Mouse (Mus musculus): ENCODE measurements at regions not wholly inside any gene's neighbourhood (a gene's known extent, or its start where the extent isn't known, plus 50 kb on each side); places are given as distances from the start of the nearest gene placed in this dataset.

DNA sequence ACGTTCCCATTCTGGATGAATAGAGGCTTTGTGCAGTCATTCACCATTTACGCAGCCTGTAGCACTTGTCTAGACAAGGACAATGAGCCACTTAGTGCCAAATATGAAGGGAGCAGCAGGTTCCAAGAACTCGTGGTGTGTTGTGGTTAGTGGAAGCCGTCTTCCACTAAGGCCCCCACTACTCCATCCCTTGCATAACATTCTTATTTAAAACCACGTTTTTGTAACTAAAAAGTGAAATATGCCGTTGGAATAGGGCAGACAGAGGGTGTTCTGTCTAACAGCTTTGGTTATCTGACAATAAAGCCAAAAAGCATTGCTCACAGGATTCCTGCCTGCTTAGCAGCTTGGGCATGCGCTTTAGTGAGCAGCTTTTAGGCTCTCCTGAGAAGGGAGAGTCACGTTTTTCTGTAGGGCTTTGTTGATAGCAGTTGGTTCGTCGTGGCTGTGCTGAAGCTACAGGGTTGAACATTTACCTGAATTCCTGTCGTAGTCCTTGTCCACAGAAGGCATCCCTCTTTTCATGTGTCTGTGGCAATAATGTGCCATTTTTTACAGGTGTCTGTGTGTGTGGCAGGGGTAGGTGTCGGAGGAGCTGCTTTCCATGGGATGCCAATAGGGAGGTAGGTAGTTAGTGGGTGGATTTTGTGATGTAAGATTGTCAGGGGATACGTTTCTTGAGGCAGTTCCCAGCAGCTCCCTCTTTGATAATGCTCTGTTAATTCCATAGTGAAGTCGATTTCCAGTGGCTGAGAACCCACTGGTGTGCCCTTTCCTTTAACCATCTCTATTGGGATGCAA lies 221.9 kb downstream of the 1700064H15Rik start:
- H3K36me3 ChIP-seq (ENCODE audit: control insufficient read depth, insufficient read depth, low read length), result no peaks in the 10 kb centered on the region
- TF ChIP-seq CTCF (IDR thresholded peaks at IDR 0.05; ENCODE audit: extremely low read depth, insufficient read depth, insufficient read length, insufficient replicate concordance) (no peak), POLR2A (IDR thresholded peaks at IDR 0.05; ENCODE audit: low read depth, low read length) (no peak)
- H3K4me1 ChIP-seq (ENCODE audit: control insufficient read depth, insufficient read depth, insufficient read length), result peaks cover under 1% of the 10 kb centered on the region
- 63% methylated on average over 14 of the region's 14 CpGs for WGBS
- no peak overlapping the region for H3K4me3 ChIP-seq (ENCODE audit: extremely low read depth, insufficient read depth, insufficient read length)
- H3K27me3 ChIP-seq (ENCODE audit: control insufficient read depth, insufficient read depth, low read length), result no peaks in the 10 kb centered on the region
- H3K27ac ChIP-seq (ENCODE audit: insufficient read depth, low read length), result no peak overlapping the region
- DNase-seq (ENCODE audit: low read depth in 1 of 2, low spot score in 2 of 2), result no peak

DNA sequence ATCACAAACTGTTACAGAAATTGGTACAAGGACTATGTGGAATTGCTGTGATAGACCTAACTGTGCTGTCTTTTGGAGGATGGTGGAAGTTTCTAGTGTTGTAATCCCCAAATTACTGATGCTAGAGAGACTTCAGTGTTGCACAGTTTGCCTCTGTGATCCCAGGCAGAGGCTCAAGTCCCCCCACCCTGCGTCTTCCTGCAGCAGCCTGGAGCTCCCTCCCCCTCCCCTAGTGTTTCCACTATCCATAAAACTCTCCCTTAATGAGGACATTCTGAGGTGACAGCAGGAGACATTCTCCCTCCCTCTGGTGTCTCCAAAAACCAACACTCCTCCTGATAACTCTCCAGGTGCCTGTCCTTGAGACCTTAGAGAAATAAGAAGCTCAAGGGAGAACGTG lies 242.8 kb downstream of the 1700064H15Rik start:
- H3K27ac ChIP-seq (ENCODE audit: insufficient read depth, low read length), result no peak overlapping the region
- no peak for TF ChIP-seq CTCF (IDR thresholded peaks at IDR 0.05; ENCODE audit: extremely low read depth, insufficient read depth, insufficient read length, insufficient replicate concordance)
- TF ChIP-seq POLR2A (IDR thresholded peaks at IDR 0.05; ENCODE audit: low read depth, low read length), result no peak
- no peaks in the 10 kb centered on the region for H3K4me1 ChIP-seq (ENCODE audit: control insufficient read depth, insufficient read depth, insufficient read length)
- no peaks in the 10 kb centered on the region for H3K27me3 ChIP-seq (ENCODE audit: control insufficient read depth, insufficient read depth, low read length)
- WGBS, result 82% methylated on average over 2 of the region's 2 CpGs
- H3K4me3 ChIP-seq (ENCODE audit: extremely low read depth, insufficient read depth, insufficient read length), result no peak overlapping the region
- no peak for DNase-seq (ENCODE audit: low read depth in 1 of 2, low spot score in 2 of 2)
- no peaks in the 10 kb centered on the region for H3K36me3 ChIP-seq (ENCODE audit: control insufficient read depth, insufficient read depth, low read length)

DNA sequence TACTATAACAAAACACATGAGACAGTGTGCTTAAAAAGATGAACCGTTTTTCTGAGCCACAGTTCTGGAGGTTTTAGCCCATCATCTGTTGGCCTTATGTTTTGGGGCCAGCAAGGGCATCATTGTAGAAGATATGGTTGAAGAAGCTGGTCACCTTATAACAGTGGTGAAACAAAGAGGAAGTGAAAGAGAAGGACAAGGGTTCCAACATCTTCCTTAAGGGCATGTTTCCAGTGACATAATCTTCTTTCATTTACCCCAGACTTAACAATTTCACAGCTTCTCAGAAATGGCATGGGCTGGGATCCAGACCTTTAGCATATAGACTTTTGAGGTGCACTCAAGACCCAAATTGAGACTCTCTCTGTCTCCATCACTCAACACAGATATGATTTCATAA lies 259.5 kb downstream of the 1700064H15Rik start:
- no peak overlapping the region for H3K27ac ChIP-seq (ENCODE audit: insufficient read depth, low read length)
- no peak for DNase-seq (ENCODE audit: low read depth in 1 of 2, low spot score in 2 of 2)
- no peaks in the 10 kb centered on the region for H3K36me3 ChIP-seq (ENCODE audit: control insufficient read depth, insufficient read depth, low read length)
- TF ChIP-seq CTCF (IDR thresholded peaks at IDR 0.05; ENCODE audit: extremely low read depth, insufficient read depth, insufficient read length, insufficient replicate concordance), result no peak
- TF ChIP-seq POLR2A (IDR thresholded peaks at IDR 0.05; ENCODE audit: low read depth, low read length), result no peak
- peaks cover 2% of the 10 kb centered on the region; the same call in 1 of the 2 replicates for H3K4me1 ChIP-seq (ENCODE audit: control insufficient read depth, insufficient read depth, insufficient read length)
- H3K4me3 ChIP-seq (ENCODE audit: extremely low read depth, insufficient read depth, insufficient read length), result no peak overlapping the region
- 88% methylated on average over 1 of the region's 1 CpGs for WGBS
- H3K27me3 ChIP-seq (ENCODE audit: control insufficient read depth, insufficient read depth, low read length), result no peaks in the 10 kb centered on the region

DNA sequence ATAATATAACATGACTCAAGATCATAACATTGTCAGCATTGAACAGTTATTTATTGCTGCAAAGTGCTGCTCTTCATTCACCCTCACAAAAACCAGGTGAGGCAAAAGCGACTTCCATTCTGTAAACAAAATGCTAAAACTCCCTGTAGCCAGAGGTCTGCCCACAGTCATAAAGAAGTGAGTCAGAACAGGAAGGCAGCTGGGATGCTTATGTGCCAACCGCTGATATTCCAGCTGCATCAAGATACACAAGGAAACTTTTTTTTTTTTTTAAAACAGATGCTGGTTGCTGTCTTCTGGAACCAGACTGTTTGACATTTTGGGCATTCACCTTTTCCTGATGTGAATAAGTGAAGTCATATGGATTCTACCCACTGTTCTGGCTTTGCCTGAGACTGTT lies 260.7 kb downstream of the 1700064H15Rik start:
- TF ChIP-seq CTCF (IDR thresholded peaks at IDR 0.05; ENCODE audit: extremely low read depth, insufficient read depth, insufficient read length, insufficient replicate concordance), result no peak
- no peak for TF ChIP-seq POLR2A (IDR thresholded peaks at IDR 0.05; ENCODE audit: low read depth, low read length)
- Histone ChIP-seq H3K27me3 (ENCODE audit: control insufficient read depth, insufficient read depth, low read length) (no peaks in the 10 kb centered on the region), H3K27ac (ENCODE audit: insufficient read depth, low read length) (no peak overlapping the region), H3K36me3 (ENCODE audit: control insufficient read depth, insufficient read depth, low read length) (no peaks in the 10 kb centered on the region), H3K4me1 (ENCODE audit: control insufficient read depth, insufficient read depth, insufficient read length) (no peaks in the 10 kb centered on the region), H3K4me3 (ENCODE audit: extremely low read depth, insufficient read depth, insufficient read length) (no peak overlapping the region)
- DNase-seq (ENCODE audit: low read depth in 1 of 2, low spot score in 2 of 2), result no peak
- WGBS, result 76% methylated on average over 2 of the region's 2 CpGs

Measured in spleen, adult 2 months (tissue).